Mouse (Mus musculus) heart, postnatal 25 days (tissue): ENCODE results near the gene Ikzf2. TPM values are rescaled to one million over a fixed set of nuclear protein-coding genes. Genes with fewer than 3 reads are reported as not detected.

Source experiments
- DNase-seq: peaks from one replicate; pipeline ENCODE4 v3.0.0; 2022; ENCODE audit warnings: low spot score
- intact Hi-C: fragments of 180-260 bp; cut with DNase I; formaldehyde crosslinking; loops from one replicate; pipeline ENCODE4 v1.15.1; 2025
- total RNA-seq, 2 experiments: library from RNA; stranded (reverse); gene quantifications; 2 replicates each; pipeline ENCODE4 v1.2.3; 2021

Ikzf2 gene
- total RNA-seq, 2 experiments from 2014 or later: 5.2 to 7.2 TPM

DNA sequence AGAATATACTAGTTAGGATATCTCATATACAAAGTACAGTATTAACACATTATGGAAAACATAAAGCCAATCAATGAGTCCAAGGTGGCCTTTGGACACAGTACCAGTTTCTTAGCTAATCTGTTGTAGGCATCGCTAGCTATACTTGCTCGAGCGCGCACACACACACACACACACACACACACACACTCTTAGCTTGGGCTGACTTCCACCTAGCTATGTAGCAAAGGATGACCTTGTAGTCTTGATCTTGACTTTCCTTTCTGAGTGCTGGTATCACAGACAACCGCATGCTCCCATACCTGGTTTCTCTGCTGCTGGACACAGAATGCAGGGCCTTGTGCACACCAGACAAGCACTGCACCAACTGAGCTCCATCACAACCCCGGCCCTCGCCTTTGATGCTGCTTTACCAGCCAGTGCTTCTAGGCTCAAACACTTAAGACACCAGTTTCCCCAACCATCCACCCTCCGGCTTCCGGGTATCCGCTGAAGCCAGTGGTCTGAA, 17.1 kb downstream of the Ikzf2 start:
- intact Hi-C loops: no loop called here
- no peak for DNase-seq

DNA sequence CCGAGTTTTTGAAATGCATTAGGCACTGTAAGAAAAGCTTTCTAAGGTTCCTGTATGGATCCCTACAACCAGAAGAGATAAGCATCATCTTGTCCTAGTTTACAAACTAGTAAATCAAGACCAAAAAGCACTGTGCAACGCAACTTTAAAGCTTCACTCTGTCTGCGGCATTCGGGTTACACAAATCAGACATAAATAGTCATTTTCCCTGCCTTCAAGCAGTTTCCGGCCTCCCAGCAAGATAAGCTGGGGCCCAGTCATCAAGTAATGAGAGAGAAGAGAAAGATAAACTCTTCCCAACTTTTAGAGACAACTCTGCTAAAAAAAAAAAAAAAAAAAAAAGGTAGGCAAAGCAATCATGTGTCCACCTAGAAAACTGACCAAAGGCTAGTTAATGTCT, 19.6 kb downstream of the Ikzf2 start:
- intact Hi-C loops: no loop called here
- no peak for DNase-seq

DNA sequence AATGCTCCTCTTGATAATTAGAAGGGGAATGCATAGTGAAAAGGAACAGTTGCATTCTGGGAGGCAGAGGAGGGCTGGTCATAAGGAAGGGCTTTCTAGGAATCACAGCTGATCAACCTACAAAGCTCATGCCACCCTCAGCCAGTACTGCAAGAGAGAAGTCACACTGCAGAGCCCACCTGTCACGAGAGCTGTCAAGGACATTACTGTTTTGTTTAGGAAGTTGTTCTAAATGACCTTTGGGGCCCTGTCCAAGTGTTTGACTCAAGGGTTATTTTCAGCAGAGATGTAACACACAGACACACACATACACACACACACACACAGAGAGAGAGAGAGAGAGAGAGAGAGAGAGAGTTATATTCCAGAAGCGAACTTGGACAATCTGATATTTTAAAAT, 27.3 kb downstream of the Ikzf2 start:
- no peak for DNase-seq
- intact Hi-C loops: no loop called here

DNA sequence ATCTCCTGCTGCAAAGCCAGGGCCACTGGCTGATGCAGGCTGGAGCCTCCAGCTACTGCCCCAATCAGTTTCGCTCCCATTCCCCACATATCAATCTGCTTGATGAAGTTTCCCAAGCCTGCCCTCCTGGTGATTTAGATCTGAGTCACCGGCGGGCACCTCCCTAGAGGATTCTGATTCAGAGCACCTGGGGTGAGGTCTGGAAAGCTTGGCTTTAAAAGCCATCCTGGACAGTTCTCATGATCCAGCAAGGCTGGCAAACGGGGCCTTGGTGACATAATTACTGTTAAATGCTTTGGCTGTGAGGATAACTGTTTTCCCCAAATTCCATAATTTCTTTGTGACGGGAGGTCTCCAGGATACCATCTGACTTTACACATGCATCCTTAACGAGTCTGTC, 29.0 kb downstream of the Ikzf2 start:
- DNase-seq: no peak
- intact Hi-C loops: no loop called here

DNA sequence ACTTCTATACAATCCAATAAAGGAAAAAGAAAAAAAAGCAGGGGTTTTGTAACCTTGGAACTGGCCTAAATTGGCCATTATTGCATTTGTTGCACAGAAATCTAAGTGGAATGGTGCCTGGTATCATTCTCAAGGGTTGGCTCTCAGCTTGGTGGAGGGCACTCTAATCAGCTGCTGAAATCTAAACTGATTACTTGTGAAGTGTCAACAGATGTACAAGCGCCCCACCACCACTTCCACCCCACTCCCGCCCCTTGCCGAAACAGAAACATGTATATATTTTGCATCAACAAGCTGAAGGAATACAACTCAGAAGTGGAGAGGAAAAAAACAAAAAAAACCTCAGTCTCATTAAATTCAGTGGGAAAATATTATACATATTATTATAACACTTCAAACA, 29.6 kb downstream of the Ikzf2 start:
- DNase-seq: no peak
- intact Hi-C loops: no loop called here

DNA sequence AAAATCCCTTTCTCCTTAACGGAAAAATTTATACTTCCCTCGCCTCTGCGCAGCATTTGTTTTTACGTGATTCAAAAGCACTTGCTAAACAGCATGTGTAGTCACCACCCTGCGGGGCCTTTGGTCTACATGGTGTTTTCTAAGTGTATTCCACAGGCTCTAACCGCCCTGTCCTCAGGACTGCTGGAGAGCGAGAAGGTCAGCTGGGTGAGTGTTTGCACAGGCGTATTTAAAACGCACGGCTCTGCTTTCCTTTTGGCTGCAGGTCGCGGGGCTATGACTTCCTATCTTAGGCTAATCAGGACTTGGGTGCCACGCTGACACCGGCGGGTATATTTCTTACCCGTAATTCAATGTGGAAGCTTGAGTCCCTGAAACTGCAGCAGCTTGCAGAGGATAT, 30.1 kb downstream of the Ikzf2 start:
- intact Hi-C loops: no loop called here
- no peak for DNase-seq

DNA sequence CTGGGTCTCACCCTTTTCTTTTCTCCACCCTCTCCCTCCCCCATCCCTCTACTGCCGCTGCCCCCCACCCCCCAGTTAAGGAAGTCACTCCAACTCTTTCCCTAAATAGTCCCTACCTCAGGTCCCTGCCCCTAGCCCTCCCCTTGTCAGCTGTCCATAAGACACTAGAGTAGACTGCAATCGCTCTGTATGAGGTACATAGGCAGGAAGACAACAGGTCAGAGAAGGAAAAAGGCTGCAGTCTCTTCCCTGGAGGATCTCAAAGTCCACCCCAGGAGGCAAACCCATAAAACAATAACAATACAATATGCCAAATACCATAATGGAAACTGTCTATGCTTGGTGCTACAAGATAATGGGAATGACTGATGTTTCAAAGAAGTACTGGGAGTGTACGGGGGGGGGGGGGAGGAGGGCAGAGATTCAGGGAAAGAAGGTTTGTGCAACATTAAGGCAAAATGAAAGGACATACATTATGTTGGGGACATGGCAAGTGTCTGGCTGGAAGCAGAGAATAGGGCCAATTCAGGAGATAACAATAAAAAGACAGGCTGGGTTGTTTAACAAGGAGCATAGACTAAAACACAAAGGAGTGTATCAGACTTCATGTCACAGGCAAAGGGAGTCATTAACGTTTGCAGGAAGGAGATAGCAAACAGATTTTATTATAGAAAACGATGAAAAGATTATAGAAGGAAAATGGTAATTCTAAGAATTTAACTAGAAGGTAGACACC, 30.8 kb downstream of the Ikzf2 start:
- intact Hi-C loops: no loop called here
- DNase-seq: no peak

DNA sequence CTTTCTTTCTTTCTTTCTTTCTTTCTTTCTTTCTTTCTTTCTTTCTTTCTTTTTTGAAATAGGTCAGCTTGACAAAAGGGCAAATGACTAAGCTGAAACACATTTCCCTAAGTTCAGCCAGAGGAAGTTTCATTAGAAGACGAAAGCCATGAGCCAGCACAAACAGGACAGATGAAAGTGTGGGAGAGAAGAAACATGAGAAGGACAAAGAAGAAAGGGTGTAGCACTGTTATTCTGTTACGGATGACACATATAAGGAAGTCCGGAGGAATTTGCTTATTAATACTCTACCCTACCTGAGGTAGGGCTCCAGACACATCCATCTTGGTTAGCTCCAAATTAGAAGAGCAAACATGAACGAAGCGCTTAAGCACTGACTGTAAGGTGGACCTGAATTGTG, 31.7 kb downstream of the Ikzf2 start:
- DNase-seq: no peak
- intact Hi-C loops: no loop called here

DNA sequence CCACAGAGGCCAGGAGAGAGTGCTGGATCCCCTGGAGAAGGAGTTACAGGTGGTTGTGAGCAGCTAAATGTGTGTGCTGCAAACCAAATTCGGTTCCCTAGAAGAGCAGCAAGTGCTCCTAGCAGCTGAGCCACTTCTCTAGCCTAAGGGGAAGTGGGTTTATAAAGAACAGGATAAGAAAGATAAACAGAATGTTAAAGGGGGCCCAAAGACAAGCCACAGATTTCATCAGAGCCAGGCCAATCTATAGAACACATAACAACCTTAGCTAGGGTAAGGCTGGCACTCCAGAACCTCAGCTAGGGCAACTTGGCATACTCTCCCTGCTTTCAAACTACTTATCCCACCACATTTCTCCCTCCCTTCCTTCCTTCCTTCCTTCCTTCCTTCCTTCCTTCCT, 32.1 kb downstream of the Ikzf2 start:
- intact Hi-C loops: no loop called here
- DNase-seq: no peak

DNA sequence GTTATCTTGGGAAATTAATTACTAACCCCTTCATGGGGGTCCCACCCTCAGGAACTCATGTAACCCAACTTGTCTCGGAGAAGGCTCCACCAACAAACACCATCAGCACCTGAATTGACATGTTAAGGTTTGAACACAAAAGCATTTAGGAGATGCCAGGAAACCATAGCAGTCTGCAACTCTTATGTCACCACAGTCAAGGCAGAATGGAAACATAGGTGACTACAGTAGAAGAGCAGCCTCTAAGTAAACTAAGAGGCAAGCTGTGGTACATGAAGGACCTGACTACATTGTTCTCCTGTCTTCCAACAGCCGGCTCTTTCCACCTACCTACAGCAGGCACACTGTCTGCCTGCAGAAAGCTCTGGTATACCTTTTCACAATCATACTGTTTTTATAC, 33.6 kb downstream of the Ikzf2 start:
- intact Hi-C loops: no loop called here
- no peak for DNase-seq

DNA sequence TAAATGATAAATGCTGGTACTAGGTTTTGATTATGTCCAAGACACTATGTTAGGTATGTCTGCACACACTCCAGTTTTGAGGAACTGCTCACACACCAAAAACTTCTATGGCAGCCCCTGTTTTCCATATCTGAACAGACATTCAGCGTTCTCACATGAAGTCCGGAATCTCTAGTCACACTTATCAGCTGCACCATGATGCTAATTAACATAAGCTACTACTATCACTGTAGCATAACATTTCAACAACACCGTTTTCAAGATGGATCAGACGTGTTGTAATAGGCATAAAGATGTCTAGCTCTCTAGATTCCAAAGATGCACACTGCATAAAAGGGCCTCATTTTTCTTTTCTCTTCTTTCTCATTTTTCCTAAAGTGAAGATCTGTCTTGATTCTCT, 43.9 kb downstream of the Ikzf2 start:
- DNase-seq: no peak
- intact Hi-C loops: no loop called here

DNA sequence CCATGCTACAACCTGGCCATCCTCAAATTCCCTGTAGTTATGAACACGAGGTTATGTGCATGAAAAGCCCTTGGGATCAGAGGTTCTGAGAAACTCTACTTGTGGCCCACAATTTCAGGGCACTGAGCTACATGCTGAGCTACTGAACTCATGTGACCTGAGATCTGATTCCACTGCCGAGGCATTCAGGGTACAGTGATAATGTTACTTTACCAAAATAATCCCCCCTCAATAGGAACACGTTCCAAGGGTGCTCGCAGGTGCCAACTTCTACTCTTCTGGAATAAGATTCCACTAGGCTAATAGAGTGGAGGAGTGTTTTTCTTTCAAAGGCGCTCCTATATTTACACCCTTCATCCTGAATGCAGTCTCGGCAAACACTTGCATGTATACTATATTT, 45.1 kb downstream of the Ikzf2 start:
- DNase-seq: no peak
- intact Hi-C loops: no loop called here

DNA sequence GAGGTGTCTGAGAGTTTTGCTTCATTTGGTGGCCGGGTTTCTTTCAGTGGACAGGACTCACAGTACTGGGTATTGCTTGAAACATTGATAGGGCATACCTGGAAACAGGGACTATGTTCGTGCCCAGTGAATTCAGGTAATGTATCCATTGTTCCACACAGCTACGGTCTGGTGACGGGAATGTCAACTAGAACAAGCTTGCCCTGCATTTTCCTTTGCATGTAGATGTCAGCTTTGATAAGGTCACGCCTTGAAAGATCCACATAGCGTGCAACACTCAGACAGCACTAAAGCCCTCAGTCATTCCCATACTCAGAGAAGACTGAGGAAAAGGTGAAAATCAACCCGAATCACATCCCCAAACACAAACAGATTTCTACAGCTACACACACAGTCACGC, 48.7 kb downstream of the Ikzf2 start:
- no peak for DNase-seq
- intact Hi-C loops: no loop called here

DNA sequence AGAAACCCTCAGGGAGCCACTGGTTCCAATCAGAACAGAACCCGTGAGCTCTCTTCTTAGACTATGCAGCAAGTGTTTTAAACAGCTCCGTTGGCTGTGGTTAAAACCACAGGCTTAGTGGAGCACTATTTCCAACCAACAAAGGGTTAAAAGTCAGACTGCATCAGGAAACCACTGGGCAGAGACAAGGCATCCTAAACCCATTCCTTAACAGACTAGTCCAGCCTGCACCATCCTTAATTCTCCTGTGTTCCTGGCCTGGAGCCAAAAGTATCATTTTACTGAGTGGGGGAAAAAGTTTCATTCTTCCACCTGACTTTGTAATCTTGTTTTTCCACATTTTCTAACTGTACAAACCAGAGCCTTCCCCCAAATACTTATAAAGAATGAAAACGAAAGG, 49.1 kb downstream of the Ikzf2 start:
- intact Hi-C loops: no loop called here
- no peak for DNase-seq

DNA sequence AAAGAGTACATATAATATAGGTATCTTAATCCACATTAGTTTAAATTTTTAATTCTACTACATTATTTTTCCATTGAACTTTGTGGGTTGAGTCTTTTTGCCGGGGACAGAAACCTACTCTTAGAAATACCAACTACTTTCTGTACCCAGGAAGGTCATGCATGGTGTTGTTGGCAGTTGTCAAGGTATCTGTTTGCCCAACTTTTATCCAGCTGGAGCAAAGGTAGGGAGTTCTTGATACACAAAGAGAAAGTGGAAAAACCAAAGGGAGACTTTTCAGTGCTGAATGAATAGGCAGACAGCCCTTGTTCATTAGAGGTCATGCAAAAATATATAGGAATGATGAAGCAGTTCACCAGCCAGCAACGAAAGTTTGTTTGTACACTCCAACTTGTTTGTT, 52.8 kb downstream of the Ikzf2 start:
- no peak for DNase-seq
- intact Hi-C loops: no loop called here

DNA sequence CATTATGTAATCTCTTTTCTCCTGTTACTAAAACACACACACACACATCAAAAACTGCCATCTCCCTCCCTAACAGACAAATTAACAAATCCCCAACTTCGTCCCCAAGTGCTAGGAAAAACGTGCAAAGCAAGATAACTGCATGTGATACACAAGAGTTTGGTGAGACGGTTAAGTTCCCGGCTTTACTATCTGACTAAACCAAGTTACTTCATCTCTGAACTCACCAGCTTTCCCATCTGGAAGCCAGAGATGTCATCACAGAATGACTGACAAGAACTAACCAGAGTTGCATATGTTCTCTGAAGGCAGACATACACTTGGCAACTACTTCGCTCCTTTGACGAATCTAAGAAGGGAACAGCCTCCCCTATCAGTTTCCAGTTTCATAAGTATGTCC, 56.5 kb downstream of the Ikzf2 start:
- intact Hi-C loops: no loop called here
- DNase-seq: no peak

DNA sequence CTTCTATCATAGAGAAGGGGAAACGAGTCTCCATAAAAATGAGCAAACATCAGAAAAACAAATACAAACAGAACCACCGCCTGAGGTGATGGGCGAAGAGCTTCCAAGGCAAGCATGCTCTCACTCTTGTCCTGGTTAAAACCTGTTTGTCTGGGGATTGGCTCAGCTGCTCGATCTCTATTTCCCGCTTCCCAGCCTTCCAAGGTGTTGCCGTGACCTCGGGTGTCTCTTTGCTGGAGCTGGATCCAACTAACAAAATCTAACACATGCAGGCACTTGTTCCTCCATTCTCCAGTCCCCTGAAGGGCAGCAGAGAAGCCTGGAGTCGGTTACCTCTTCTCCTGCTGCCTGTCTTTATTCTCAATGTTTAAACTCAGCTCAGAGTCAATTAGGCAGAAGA, 57.5 kb downstream of the Ikzf2 start:
- DNase-seq: no peak
- intact Hi-C loops: no loop called here

DNA sequence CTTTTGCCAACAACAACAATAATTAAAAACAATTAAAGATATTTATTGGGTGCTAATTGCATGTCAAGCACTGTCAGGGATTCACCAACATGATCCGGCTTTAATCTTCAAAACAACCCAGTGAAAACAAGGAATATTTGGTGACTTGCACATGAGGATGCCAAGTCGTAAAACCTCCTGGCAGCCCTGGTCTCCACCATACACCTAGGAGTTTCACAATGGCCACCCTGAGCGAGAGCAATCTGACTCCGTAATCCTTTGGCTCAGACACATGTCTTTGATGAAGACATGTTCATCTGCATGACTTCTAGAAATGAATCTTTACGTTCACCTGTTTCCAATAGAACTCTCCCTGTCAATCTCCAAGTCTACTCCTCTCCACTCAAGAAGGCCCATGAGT, 75.0 kb downstream of the Ikzf2 start:
- intact Hi-C loops: no loop called here
- no peak for DNase-seq

DNA sequence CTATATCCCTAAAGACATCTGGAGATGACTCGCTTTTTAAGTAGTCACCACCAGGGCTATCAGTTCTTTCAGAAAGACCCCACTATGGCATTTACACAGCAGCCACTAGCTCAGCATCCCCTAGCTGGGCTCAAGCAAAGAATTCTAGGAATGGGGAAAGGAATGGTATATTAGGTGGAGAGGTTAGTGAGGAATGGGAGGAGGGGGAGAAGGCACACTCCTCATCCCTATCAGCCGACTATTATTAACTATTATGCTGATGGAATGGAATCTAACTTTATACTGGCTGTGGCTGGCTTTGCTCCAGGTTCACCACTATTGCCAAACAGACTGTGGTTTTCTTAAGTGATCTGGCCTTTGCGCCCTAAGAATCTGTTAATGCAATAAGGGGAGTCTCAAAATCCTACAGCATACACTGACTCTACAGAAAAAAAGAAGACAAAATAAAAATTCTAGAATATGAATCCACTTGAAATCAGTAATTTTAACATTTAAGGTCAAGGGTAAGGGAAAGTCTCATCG, 75.8 kb downstream of the Ikzf2 start:
- DNase-seq: no peak
- intact Hi-C loops: no loop called here

DNA sequence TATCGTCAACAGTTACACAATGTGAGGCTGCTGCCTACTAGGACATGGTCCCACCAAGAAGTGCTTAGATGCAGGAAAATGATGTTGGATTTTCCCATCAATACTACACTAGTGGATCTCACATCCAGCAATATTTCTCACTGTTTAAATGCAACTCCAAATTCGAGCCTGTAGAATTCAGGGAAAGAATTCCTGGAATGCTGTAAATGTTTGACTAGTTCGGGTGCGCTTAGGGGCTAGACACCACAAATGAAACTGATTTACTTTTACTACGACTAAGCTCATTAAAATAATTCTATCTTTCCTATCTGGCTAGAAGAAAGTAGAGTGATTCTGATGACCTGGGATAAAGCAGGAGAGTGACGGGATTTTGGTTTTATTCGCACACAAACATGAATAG, 76.3 kb downstream of the Ikzf2 start:
- no peak for DNase-seq
- intact Hi-C loops: no loop called here

DNA sequence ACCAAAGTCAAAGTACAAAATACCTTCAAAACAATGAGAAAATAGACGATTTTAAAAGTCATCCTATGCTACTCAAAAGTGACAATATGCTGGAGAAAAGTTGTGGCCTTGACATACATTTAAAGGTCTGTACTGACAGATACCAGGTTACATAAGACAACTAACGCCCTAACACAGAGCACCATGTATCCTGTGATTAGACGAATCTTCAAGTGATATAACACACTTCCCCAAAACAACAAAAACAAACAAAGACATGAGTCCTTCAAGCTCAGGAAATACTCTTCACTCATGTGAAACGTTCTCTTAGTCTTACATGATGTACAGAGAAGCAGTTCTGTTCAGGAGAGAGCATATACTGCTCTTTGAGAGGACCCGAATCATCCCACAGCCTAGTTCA, 78.2 kb downstream of the Ikzf2 start:
- DNase-seq: no peak
- intact Hi-C loops: no loop called here

DNA sequence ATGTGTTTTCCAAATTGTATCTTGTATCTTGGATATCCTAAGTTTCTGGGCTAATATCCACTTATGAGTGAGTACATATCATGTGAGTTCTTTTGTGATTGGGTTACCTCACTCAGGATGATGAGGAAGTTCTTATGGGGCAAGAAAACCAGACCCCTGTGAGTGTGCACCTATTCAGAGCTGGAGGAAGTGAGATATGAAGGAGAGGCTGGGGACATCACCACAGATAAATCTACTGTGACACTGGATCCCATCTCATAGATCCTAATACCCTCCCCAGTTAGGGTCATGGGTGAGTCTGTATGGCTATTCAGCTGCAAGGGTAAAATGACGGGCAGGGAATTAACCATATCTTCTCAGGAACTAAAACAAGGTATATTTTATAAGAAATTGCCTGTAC, 80.2 kb downstream of the Ikzf2 start:
- intact Hi-C loops: no loop called here
- no peak for DNase-seq
